Mouse (Mus musculus) megakaryocyte, embryonic 14.5 days (primary cell): Measurements from ENCODE around the gene Guk1.

ENCODE experiments used
- FLI1 ChIP-seq: IDR thresholded peaks from 2 replicates; pipeline ENCODE4 v1.6.1; 2012; ENCODE audit warnings: low read length, inconsistent platforms, mixed read lengths
- GATA1 ChIP-seq: IDR thresholded peaks from 3 replicates; pipeline ENCODE4 v1.6.1; 2012; ENCODE audit warnings: mixed read lengths, low read length, inconsistent platforms, borderline replicate concordance

- TF ChIP-seq GATA1 (no peak), FLI1 (no peak)
Observed at GRCm38 (mm10) chr11:59219064-59219463, 27.1 kb upstream of the Guk1 start.
